Mouse (Mus musculus) lung, embryonic 15.5 days (tissue): ENCODE results near the gene Gbp3. TPM values are rescaled to one million over a fixed set of nuclear protein-coding genes. Genes with fewer than 3 reads are reported as not detected.
"Not testable (repeated sequence)": the region's sequence is repeated elsewhere in the genome, so short reads cannot be mapped to it uniquely, and the experiment has no call there.

Experiments
- ATAC-seq: fragments of 200-750 bp; cut with Nextera tagmentation; 2 replicates; pipeline ENCODE4 v1.8.0; 2017; ENCODE audit warnings: moderate number of reproducible peaks, borderline replicate concordance; ENCODE audit not compliant: low FRiP score, low TSS enrichment; ENCODE audit errors: extremely low read depth
- H3K27ac ChIP-seq: fragments of 300-500 bp; sonication (generic); 2 replicates; pipeline ENCODE4 v1.5.1; 2015; ENCODE audit warnings: moderate library complexity, mild to moderate bottlenecking, inconsistent platforms
- H3K27me3 ChIP-seq: fragments of 300-500 bp; sonication (generic); 2 replicates; pipeline ENCODE4 v1.6.1; 2015; ENCODE audit warnings: inconsistent platforms
- H3K36me3 ChIP-seq: fragments of 300-500 bp; sonication (generic); 2 replicates; pipeline ENCODE4 v1.6.1; 2015; ENCODE audit warnings: inconsistent platforms
- H3K4me1 ChIP-seq: fragments of 300-500 bp; sonication (generic); 2 replicates; pipeline ENCODE4 v1.6.1; 2015; ENCODE audit warnings: inconsistent platforms
- H3K4me2 ChIP-seq: fragments of 300-500 bp; sonication (generic); 2 replicates; pipeline ENCODE4 v1.6.1; 2015; ENCODE audit warnings: inconsistent platforms, mild to moderate bottlenecking, moderate library complexity
- H3K4me3 ChIP-seq: fragments of 300-500 bp; sonication (generic); 2 replicates; pipeline ENCODE4 v1.5.1; 2015; ENCODE audit warnings: mild to moderate bottlenecking, inconsistent platforms
- H3K9ac ChIP-seq: fragments of 300-500 bp; sonication (generic); 2 replicates; pipeline ENCODE4 v1.6.1; 2015; ENCODE audit warnings: inconsistent platforms
- H3K9me3 ChIP-seq: fragments of 300-500 bp; sonication (generic); 2 replicates; pipeline ENCODE4 v1.6.1; 2016; ENCODE audit warnings: inconsistent platforms
- WGBS: fragments of 180-500 bp; shearing (Covaris S2); methylation state at CpG from one replicate; pipeline ENCODE4 v1.1.7; 2015; 5-methylcytosine and 5-hydroxymethylcytosine counted together
- polyA plus RNA-seq: library from polyadenylated mRNA; unstranded; fragments of >200 nt; fragmentation: Nextera tagmentation; extraction: Ambion mirVana; gene quantifications from 2 replicates; pipeline ENCODE4 v1.2.1, GENCODE M21; 2015

Gbp3 gene
- polyA plus RNA-seq = 2.1 and 2.5 TPM in 2 replicates

GRCm38 (mm10) chr3:142559632-142560228 is at the start of gene Gbp3:
Gene Gbp3, plus strand, starts transcription at chr3:142560026.
- Histone ChIP-seq H3K27me3 (no peaks in the 10 kb centered on the region), H3K9me3 (no peaks in the 10 kb centered on the region), H3K4me1 (no peaks in the 10 kb centered on the region; the same call in 1 of the 2 replicates), H3K4me2 (peak within 1 kb of the TSS; percentile 58), H3K36me3 (no peaks in the 10 kb centered on the region), H3K27ac (peak within 1 kb of the TSS; percentile 44), H3K9ac (0 out of 2 replicates have a peak within 1 kb of the TSS, but pooled peaks have one; percentile 10), H3K4me3 (peak within 1 kb of the TSS; percentile 41)
- WGBS = 11% methylated on average over 3 of the region's 3 CpGs
- no peak for ATAC-seq

GRCm38 (mm10) chr3:142528116-142528515 is 31.7 kb upstream of the Gbp3 start:
- no peaks in the 10 kb centered on the region for H3K9me3 ChIP-seq
- 78% methylated on average over 3 of the region's 3 CpGs for WGBS
- no peak overlapping the region for H3K4me2 ChIP-seq
- H3K4me1 ChIP-seq = 0 out of 2 replicates have a peak, but pooled peaks cover 3% of the 10 kb centered on the region
- H3K27me3 ChIP-seq = no peaks in the 10 kb centered on the region
- ATAC-seq = no peak
- H3K9ac ChIP-seq = no peak overlapping the region
- no peaks in the 10 kb centered on the region for H3K36me3 ChIP-seq
- no peak overlapping the region for H3K4me3 ChIP-seq
- H3K27ac ChIP-seq = no peak overlapping the region

DNA sequence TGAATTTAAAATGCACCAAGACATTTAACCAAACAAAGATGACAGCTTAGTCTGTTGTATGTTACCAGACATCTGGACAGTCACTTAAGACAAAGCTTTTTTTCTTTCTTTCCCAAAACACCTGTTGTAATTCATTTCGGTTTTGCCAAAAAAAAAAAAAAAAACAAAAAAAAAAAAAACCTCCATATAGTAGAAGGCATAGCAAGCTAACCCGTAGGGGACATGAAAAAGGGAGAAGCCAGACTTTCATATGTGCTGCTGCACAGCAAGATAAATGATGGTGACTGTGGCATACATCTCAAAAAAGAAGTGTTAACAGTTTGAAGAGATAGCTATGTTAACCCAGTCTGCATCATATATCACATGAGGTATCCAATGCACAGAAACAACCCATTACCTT is 30.2 kb upstream of the Gbp3 start:
- H3K9me3 ChIP-seq = no peaks in the 10 kb centered on the region
- ATAC-seq = no peak

DNA sequence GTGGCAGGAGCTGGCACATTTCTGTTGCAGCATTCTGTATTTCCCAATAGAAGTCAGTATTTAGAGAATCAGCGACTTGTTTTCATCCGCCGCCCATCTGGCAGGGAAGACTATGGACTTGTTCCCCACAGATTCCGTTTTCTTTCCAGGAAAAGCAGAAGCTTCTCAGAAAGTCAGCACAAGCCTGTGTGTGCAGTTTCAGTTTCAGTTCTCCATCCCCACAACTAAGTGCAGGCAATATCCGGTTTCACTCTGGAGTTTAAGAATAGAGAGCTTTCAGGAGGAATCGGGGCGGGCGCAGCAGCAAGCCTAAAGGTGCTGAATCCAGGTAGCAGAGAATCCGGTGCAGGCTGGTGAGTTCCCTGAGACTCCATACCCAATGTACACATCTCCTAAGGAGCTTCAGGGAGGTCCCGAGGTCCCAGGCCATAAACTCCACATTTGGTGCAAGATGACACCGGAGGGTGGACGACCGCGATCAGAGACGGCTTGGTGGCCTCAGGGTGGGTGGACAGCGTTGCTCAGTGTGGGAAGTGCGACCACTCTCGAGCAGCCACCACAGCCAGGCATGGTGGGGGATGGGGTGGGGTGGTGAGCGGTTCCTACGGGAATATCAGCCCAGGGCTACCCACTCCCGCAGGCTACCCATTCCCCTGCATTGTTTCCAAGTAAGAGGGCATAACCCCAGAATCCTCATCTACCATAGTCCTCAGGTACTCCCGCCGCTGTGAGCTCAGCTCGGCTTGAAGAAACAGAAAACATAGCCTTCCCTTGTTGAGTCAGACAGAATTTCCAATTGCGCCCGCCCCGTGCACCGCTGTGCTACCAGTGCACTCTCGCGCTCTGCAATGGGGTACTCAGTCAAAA is 29.5 kb upstream of the Gbp3 start, which contains the start of gene Gbp7:
Gbp7 (plus strand) TSS at position 256 of the 867 bp plus-strand sequence.
- H3K27ac ChIP-seq = no peak within 1 kb of the TSS
- peak within 1 kb of the TSS; percentile 90 for H3K4me2 ChIP-seq
- H3K27me3 ChIP-seq = no peaks in the 10 kb centered on the region
- H3K36me3 ChIP-seq = no peaks in the 10 kb centered on the region
- 0 out of 2 replicates have a peak, but pooled peaks cover 3% of the 10 kb centered on the region for H3K4me1 ChIP-seq
- H3K9me3 ChIP-seq = no peaks in the 10 kb centered on the region
- peak; percentile 76 for ATAC-seq
- 1% methylated on average over 30 of the region's 30 CpGs for WGBS
- peak within 1 kb of the TSS; percentile 40 for H3K9ac ChIP-seq
- peak within 1 kb of the TSS; percentile 53 for H3K4me3 ChIP-seq

More for the DNA sequence above, 30.2 kb upstream of the Gbp3 start:
- WGBS = 44% methylated on average over 2 of the region's 2 CpGs
- H3K4me1 ChIP-seq = 0 out of 2 replicates have a peak, but pooled peaks cover 3% of the 10 kb centered on the region
- H3K36me3 ChIP-seq = no peaks in the 10 kb centered on the region
- no peak overlapping the region for H3K27ac ChIP-seq
- peak overlapping the region; percentile 90 for H3K4me2 ChIP-seq
- H3K9ac ChIP-seq = no peak overlapping the region
- no peaks in the 10 kb centered on the region for H3K27me3 ChIP-seq
- H3K4me3 ChIP-seq = peak overlapping the region; percentile 53

DNA sequence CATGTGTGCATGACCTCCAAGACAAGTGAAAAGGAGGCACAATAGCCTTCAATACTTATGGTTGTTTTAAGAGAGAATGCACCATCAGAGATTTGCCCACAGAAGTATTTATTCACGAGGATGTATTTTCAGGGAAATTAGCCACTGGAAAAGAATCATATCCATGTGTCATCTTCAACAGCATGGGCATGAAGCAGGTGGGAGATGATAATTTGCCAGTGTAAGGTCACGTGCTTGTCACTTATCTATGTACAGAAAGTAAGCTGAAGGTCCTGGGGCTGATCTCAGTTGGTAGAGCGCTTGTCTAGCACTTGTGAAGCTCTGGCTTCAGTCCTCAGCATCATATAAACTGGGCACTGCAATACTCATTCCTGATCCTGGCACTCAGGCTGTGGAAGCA is 28.2 kb upstream of the Gbp3 start:
- 78% methylated on average over 3 of the region's 3 CpGs for WGBS
- H3K27me3 ChIP-seq = no peaks in the 10 kb centered on the region
- H3K4me3 ChIP-seq = no peak overlapping the region
- H3K4me1 ChIP-seq = 0 out of 2 replicates have a peak, but pooled peaks cover 3% of the 10 kb centered on the region
- H3K36me3 ChIP-seq = no peaks in the 10 kb centered on the region
- no peaks in the 10 kb centered on the region for H3K9me3 ChIP-seq
- H3K27ac ChIP-seq = no peak overlapping the region
- no peak for ATAC-seq
- H3K9ac ChIP-seq = no peak overlapping the region
- no peak overlapping the region for H3K4me2 ChIP-seq

DNA sequence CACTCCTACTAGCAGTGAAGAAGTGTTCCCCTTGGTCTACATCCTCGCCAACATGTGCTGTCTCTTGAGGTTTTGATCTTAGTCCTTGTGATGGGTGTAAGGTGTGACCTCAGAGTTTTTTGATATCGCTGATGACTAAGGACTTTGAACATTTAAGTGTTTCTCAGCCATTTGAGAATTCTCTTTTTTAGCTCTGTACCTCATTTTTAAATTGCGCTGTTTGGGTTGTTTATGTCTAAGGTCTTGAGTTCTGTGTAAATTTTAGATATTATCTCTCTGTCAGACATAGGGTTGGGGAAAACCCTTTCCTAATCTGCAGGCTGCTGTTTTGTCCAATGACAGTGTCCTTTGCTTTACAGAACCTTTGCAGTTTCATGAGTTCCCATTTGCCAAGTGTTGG is 26.6 kb upstream of the Gbp3 start:
- 0 out of 2 replicates have a peak, but pooled peaks cover 3% of the 10 kb centered on the region for H3K4me1 ChIP-seq
- no peaks in the 10 kb centered on the region for H3K36me3 ChIP-seq
- no peak overlapping the region for H3K4me3 ChIP-seq
- no peak overlapping the region for H3K27ac ChIP-seq
- H3K4me2 ChIP-seq = no peak overlapping the region
- 73% methylated on average over 3 of the region's 3 CpGs for WGBS
- ATAC-seq = no peak
- no peak overlapping the region for H3K9ac ChIP-seq
- no peaks in the 10 kb centered on the region for H3K9me3 ChIP-seq
- H3K27me3 ChIP-seq = no peaks in the 10 kb centered on the region

DNA sequence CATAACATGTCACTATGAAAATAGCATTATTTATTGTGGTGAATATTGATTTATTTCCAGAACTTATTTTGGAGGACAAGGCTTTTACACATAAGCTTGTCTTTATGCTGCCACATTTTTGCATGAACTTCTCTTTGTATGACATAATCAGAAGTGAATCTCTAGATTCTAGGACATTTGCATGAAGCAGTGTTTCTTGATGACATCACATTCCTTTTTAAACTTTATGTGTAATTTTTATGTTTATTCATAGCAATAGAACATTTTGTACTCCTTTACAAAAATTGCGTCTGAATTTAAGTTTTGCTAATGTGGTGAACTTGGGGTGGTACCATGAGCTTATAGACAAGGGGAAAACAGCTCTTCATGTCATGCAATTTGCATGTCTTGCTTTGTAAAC is 24.2 kb upstream of the Gbp3 start:
- Histone ChIP-seq H3K4me3 (no peak overlapping the region), H3K36me3 (no peaks in the 10 kb centered on the region), H3K4me2 (no peak overlapping the region), H3K27ac (no peak overlapping the region), H3K9ac (no peak overlapping the region), H3K9me3 (no peaks in the 10 kb centered on the region), H3K4me1 (no peaks in the 10 kb centered on the region), H3K27me3 (no peaks in the 10 kb centered on the region)
- no peak for ATAC-seq
- 52% methylated on average over 1 of the region's 1 CpGs for WGBS

DNA sequence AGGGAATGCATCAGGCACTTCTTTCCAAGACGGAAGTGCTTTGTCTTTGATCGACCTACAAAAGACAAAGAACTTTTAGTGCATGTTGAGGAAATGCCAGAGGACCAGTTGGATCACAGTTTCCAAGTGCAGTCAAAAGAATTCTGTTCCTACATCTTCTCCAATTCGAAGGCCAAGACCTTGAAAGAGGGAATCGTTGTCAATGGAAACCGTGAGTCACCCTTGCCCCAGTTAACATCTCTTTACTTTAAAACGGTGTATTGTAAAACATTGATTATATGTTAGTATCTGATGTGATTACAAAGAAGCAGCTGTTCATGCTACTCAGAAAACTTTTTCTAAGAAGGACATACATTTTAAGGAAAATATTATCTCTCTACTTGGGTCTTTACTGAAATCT is 18.4 kb upstream of the Gbp3 start:
- no peak for ATAC-seq
- no peaks in the 10 kb centered on the region for H3K4me1 ChIP-seq
- 74% methylated on average over 6 of the region's 6 CpGs for WGBS
- H3K4me2 ChIP-seq = no peak overlapping the region
- H3K9me3 ChIP-seq = no peaks in the 10 kb centered on the region
- no peak overlapping the region for H3K27ac ChIP-seq
- no peaks in the 10 kb centered on the region for H3K27me3 ChIP-seq
- H3K4me3 ChIP-seq = no peak overlapping the region
- H3K9ac ChIP-seq = no peak overlapping the region
- H3K36me3 ChIP-seq = no peaks in the 10 kb centered on the region

DNA sequence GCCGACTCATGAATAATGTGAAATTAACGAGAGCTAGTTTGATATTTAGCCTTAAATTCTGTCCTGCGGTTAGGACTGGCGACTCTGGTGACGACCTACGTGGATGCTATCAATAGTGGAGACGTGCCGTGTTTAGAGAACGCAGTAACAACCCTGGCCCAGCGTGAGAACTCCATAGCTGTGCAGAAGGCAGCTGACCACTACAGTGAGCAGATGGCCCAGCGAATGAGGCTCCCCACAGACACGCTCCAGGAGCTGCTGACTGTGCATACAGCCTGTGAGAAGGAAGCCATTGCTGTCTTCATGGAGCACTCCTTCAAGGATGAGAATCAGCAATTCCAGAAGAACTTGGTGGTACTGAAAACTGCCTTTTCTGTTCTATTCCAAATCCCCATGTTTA is 17.1 kb upstream of the Gbp3 start:
- not testable (repeated sequence) for H3K4me3 ChIP-seq, ATAC-seq, H3K27ac ChIP-seq, H3K4me2 ChIP-seq, H3K27me3 ChIP-seq, H3K9ac ChIP-seq, H3K9me3 ChIP-seq, H3K4me1 ChIP-seq, H3K36me3 ChIP-seq
- WGBS = 76% methylated on average over 12 of the region's 12 CpGs

DNA sequence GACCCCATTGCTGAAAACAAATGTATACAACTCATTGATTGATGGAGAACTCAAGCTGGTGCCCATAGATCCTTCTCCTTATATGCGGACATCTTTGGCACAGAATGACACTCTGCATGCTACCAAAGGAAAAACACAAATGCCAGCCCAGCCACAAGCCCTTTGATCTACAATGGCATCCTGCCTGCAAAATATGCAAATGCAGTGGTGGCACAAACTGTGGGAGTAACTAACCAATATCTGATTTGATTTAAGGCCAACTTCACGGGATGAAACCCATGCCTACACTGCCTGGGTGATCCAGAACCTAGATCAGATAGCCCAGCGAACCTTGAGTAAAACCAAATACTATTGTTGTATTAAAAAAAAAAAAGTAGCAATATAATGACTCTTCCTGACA is 13.1 kb upstream of the Gbp3 start:
- no peaks in the 10 kb centered on the region for H3K27me3 ChIP-seq
- H3K9ac ChIP-seq = no peak overlapping the region
- no peaks in the 10 kb centered on the region for H3K4me1 ChIP-seq
- ATAC-seq = no peak
- no peaks in the 10 kb centered on the region for H3K9me3 ChIP-seq
- WGBS = 75% methylated on average over 3 of the region's 3 CpGs
- no peak overlapping the region for H3K4me2 ChIP-seq
- H3K27ac ChIP-seq = no peak overlapping the region
- no peaks in the 10 kb centered on the region for H3K36me3 ChIP-seq
- no peak overlapping the region for H3K4me3 ChIP-seq

- Histone ChIP-seq H3K4me2 (no peak overlapping the region), H3K4me1 (no peaks in the 10 kb centered on the region), H3K27me3 (no peaks in the 10 kb centered on the region), H3K4me3 (no peak overlapping the region), H3K27ac (no peak overlapping the region), H3K9ac (no peak overlapping the region), H3K9me3 (no peaks in the 10 kb centered on the region), H3K36me3 (no peaks in the 10 kb centered on the region)
- 88% methylated on average over 3 of the region's 3 CpGs for WGBS
- ATAC-seq = no peak
These were observed 9.7 kb upstream of the Gbp3 start for GRCm38 (mm10) chr3:142550052-142550676.

GRCm38 (mm10) chr3:142554601-142555000 is 5.2 kb upstream of the Gbp3 start:
- no peaks in the 10 kb centered on the region for H3K9me3 ChIP-seq
- H3K4me2 ChIP-seq = no peak overlapping the region
- no peak overlapping the region for H3K27ac ChIP-seq
- WGBS = 67% methylated on average over 1 of the region's 1 CpGs
- H3K9ac ChIP-seq = no peak overlapping the region
- no peak overlapping the region for H3K4me3 ChIP-seq
- no peak for ATAC-seq
- no peaks in the 10 kb centered on the region for H3K4me1 ChIP-seq
- H3K36me3 ChIP-seq = no peaks in the 10 kb centered on the region
- no peaks in the 10 kb centered on the region for H3K27me3 ChIP-seq
